Mouse (Mus musculus): ENCODE data around the gene Gm5105.

The Gm5105 gene

DNA sequence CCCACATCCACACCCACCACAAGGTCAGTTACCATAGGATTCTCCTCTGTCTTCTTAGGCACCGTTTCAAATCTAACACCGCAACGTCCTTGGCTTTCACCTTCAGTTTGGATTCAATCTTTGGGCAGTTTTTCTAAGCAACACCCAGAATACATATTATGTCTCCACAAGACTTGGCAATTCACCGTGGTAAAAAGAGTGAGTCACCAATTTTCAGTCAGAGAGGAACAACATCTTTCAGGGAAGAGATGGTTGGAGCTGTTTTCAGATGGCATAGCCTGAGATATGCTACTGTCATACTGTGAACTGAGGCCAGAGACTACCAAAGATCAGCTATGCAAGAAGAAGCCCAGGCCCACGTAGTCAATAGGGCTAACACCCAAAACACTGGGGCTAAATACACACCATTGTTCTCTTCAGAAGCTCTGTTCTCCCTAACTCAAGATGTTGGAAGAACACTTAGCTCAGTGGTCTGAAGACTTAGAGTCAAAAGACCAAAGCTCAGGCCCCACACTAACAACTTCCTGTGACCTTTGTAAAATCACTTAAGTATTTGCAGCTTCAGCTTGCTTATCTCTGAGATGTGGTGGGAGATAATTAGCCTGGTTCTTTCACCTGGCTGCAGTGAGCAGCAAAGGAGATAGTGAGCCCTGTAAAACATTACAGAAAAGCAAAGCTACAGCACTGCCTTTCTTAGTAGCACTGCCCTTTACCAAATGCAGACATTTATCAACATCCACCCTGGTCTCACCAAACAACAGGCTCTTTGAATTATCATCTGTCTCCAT lies 39.4 kb downstream of the Gm5105 start:
- in situ Hi-C loops (cut with MboI, MseI), result no loop called here

DNA sequence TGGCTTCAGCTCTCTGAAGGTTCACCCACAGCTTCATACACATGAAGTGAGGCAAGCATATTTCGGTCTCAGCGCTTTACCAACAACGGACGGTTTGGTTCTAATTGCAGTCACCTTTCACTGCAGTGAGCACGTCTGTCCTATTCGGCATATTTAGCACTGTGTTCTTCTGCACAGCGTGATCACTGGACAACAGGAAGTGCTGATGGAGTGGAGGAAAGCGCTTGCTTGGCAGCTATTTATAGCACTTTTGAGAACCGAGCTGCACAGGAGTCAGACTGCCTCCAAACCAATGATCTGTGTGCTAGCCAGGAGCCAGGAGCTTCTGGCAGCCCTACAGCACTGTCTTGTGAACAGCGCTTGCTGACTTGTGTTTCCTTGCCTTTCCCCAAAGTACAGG lies 40.9 kb downstream of the Gm5105 start:
- in situ Hi-C loops (cut with MboI, MseI), result no loop called here

DNA sequence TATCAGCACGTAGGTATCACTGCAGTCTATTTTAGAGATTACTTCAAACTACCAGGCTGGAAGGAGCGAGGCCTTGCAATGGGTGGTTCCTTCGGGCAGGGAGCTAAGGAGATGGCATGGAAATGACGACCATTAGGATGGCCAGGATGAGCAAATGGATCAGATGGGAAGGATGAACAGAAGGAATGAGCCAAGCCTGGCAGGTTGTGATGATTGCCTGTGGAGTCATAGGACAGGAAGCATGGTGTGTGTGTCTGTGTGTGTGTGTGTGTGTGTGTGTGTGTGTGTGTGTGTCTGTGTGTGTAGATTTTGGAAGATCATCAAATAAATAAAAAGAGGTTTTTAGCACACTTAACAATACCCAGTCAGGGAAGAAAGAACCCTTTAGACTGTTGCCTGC lies 44.5 kb downstream of the Gm5105 start:
- in situ Hi-C loops (cut with MboI, MseI), result no loop called here

DNA sequence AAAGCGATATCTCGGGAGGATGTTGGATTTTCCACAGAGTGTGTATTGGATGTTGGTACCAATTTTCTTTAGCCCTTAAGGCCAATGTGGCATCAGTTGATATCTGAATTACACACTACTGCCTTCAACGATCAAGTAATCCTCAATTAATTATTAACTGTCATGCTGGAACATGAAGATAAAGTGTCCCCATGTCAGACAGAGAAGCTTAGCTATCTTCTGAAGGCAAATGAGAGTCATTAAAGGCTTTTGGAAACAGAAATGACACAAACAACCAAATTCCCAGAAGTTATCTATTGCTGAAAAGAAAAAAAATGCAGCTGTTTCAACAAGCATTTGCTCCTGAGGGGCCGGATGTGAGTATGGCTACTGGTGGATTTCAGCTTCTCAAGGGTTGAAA lies 45.2 kb downstream of the Gm5105 start:
- in situ Hi-C loops (cut with MboI, MseI), result no loop called here

DNA sequence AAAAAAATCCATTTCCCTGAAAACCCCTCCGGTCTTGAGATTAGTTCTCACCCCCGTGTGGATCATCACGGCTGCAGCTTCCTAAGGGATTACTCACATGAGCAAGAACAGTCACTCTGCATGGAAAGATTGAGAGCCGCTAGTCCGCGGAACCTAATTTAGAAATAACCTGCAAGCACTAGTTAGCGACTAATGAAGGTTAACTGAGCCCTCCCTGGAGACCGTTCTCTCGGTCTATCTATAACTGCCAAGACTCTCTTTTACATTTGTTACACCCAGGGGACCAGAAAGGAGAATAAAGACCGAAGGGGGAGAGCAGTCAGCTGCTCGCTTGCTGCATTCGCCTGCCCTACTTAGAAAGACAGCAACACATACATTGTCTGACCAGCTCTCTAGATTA lies 50.4 kb downstream of the Gm5105 start:
- in situ Hi-C loops (cut with MboI, MseI), result no loop called here

DNA sequence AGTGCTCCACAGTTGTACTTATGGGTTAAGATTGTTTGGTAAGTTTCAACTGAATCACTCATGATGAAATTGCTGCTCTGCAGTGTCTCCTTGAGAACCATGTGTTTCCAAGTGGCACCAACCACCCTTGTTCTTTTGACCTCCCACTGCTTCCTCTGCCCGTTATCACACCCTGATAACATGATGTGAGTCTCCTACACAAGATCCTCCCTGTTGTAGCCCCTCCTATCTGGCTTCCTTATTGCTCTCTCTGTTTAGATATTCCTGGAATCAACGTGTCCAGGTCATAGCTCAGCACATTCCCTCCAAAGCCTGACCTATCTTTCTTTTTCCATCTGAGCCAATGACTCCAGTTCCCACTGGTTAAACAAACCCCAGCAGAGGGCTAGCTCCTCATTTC lies 52.5 kb downstream of the Gm5105 start:
- in situ Hi-C loops (cut with MboI, MseI), result no loop called here

DNA sequence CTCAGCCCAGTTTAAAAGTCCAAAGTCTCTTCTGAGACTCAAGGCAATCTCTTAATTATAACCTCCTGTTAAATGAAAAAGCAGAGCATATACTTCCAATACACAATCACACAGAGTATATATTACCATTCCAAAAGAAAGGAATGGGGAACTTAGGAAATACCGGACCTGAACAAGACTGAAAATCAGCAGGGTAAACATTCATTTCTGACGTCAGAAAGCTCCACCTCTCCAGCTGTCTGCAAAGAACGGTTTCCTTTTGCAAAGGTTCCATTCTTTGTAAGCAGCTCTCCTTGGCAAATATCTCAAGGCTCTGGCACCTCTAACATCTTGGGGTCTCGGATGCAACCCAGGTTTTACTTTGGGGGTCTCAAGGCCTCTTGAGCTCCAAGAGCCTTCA lies 54.8 kb downstream of the Gm5105 start:
- in situ Hi-C loops (cut with MboI, MseI), result no loop called here

DNA sequence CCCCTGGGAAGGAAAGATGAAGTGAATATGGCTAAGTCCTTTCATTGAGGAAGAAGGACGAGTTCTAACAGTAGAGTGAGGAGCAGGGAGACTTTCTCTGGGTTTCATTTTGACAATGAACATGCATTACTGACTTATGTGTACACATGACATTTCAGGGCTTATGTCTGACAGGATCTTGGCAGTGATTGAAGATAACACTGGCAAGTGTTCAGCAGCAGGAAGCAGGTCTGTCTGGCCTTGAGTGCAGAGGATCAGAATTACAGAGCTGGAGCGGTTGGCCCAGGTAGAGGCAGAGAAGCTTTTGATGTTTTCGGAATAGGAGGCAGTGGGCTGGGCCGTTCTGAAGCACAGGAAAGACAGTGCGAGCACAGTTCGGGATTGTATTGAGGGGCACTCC lies 59.0 kb downstream of the Gm5105 start:
- in situ Hi-C loops (cut with MboI, MseI), result no loop called here

DNA sequence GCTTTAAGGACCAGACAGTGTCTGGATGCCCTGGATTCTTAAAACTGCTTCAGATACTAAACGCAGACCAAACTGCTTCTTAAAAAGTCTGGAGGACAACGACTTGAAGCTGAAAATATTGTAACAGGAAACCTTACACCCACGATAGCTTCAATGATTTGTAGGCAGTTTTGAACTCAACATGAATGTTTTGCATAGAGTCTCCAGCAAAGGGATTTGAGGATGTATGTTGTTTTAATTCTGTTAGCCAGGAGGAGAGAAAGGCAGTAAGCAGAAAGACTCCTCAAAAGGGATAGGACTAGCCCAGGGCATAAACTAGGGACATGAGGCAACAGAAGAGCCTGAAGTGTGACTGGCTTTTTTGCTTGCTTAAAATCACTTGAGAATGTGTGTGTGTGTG lies 60.3 kb downstream of the Gm5105 start:
- in situ Hi-C loops (cut with MboI, MseI), result no loop called here

DNA sequence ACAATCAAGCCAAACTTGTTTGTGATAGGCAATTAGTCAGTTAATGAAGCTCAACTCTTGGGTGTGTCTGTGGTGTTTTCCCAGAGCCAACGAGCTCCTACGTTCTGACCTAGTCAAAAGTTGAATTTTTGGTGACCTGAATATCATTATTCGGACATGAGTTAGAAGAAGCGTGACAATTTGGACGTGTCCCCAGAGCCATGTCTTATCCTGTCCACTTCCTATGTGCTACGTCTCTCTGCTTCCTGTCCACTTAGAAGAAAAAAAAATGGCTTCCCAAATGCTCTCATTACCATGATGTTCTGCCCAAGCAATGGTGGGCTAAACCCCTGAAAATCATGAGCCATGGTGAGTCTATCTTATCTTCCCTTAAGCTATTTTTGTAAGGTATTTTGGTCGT lies 63.9 kb downstream of the Gm5105 start:
- in situ Hi-C loops (cut with MboI, MseI), result no loop called here

DNA sequence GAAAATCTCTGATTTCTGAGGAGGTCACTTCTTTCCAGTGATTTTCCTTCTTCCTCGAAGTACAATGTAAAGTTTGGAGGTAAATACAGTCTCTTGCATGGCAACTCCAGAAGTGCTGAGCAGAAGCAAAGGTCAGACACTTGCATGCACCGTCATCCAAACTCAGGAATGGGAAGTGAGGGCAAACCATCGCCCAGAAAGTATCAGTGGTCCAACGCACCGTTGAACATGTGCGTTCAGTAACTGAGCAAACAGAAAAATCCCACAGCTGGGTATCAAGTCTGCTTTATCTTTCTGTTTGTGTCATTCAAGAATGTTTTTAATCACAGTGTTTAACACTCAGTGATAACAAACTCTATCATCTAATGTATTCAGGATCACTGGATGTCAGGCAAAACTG lies 64.6 kb downstream of the Gm5105 start:
- in situ Hi-C loops (cut with MboI, MseI), result no loop called here

DNA sequence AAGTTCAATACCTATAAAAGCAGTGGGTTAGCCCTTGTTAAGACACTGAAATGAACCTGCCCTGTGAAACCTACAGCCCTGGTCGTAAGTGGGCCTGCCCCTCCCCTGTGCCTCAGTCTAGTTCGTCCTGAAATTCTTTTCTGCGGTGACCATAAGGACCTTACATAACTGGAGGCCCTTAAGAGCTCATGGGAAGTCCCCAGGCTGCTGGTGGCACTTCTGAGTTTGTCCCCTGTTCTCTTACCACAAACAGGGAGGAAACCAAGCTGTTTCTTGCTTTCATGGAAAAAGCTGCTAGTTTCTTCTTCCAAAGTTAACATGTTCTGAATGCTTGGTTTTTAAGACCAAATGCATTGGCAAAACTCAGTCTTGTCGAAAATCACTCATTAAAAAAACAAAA lies 65.3 kb downstream of the Gm5105 start:
- in situ Hi-C loops (cut with MboI, MseI), result no loop called here

DNA sequence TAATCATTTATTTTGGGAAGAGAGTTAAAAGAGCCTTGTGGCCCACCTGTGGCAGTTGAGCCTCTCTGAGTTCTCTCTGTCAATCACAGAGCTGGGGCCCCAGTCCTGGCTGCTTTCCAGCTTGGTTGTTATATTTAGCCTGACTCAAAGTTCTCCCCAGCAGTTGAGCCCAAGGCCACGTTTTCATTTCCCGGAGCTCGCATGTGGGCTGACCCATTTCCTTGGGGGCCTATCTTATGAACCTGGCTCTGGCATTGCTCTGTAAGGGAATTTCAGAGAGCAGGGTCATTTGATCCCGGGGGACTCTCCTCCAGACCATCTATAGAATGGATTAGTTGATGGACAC lies 66.5 kb downstream of the Gm5105 start:
- in situ Hi-C loops (cut with MboI, MseI), result no loop called here

DNA sequence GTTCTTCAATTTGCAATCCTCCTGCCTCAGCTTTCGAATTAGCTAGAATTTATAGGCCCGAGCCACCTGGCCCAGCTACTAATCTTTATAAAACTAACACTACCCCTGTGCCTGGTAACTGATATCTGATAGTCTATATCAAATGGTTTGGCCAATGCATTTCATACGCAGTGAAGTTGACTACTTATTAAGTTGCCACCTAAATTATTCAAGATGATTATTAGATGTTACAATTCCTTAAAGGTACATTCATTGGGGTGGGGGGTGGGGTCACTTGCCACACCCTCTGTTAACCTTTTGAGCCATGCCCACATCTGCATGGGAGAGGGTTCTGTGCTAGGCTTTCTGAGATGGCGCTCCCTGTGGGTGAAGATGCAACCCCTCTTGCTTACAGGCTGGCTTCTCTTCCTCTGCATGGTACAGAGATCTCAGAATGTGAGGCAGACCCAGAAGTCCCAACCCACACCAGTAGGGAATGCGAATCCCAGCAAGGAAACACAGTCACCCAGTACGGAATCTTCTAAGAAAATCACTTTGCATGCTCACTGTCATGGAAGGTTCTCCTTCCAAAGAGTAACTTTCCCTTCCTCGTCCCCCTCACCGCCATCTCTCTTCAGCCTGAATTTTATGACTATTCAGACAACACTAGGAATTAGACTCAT lies 67.0 kb downstream of the Gm5105 start:
- in situ Hi-C loops (cut with MboI, MseI), result no loop called here

DNA sequence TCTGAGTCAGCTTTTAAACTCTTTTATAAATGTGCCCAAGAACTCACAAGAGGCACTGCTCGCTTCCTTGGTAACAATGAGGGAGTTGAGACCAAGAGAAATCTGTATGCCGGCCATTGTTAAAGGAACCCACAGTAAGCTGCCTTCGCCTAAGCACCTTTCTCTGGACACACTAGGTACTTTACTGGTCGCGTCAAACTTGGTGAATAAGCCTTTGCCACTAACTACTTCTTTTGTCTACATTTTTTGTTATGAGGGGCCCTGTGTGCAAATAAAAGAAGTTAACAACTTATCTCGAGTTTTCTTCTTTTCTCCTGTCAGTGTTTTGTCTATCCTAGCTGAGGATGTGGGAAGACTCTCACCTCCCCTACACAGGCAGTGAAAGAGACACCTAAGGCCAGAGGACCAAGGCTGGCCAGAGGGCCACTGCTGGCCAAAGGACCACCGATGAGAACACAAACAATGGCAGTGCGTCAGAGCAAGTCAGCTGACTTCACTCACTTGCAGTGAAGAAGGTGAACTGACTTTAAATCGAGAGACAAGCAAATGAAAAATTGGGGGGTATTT lies 67.9 kb downstream of the Gm5105 start:
- in situ Hi-C loops (cut with MboI, MseI), result loop anchor here (25.0 kb wide), 1 partner anchor 438 kb away; the partner anchor contains the start of gene Adh5
